Mouse (Mus musculus): Measurements from ENCODE around the gene Zfp992. TPM values are rescaled to one million over a fixed set of nuclear protein-coding genes. Genes with fewer than 3 reads are reported as not detected.
"Not testable (repeated sequence)": the region's sequence is repeated elsewhere in the genome, so short reads cannot be mapped to it uniquely, and the experiment has no call there.

Zfp992 gene
- total and polyA plus RNA-seq, 3 experiments = 0.93 to 3.8 (median 1.4) TPM

DNA sequence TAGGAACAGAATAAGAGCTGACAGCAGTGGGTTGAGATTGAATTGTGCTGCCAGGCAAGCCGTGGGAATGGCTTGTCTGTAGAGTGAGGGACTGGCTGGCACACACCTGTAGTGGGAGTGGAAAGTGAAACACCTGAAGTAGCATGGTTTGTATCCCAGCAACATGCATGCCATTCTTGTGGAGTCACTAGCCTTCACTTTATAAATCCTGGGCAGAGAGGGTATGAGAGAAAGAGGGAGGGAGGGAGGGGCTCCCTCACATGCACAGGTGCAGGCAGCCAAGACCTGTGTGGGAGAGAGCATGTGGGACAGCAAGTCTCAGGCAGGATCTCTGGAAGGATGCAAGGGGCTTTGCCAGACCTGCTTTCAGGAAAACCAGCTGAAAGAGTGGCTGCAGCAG lies 8.9 kb downstream of the Zfp992 start:
- Histone ChIP-seq H3K27ac (ENCODE audit: insufficient read depth, low read depth) (no peak overlapping the region), H3K9me3 (replicated peaks; ENCODE audit: low read length) (peaks cover 38% of the 10 kb centered on the region), H3K4me2 (ENCODE audit: insufficient read depth, low read depth, poor library complexity, severe bottlenecking) (no peak overlapping the region), H3K27me3 (replicated peaks) (no peaks in the 10 kb centered on the region), H3K4me3 (replicated peaks in 1 of 3; ENCODE audit: low read depth in 2 of 3, low read length in 2 of 3, poor library complexity in 1 of 3) (no peak overlapping the region), H3K36me3 (replicated peaks in 1 of 2; ENCODE audit: control insufficient read depth in 1 of 2, insufficient read depth in 1 of 2, low read length in 1 of 2) (no peaks in the 10 kb centered on the region), H3K4me1 (ENCODE audit: control insufficient read depth in 1 of 2, insufficient read depth in 2 of 2) (no peaks in the 10 kb centered on the region), H3K79me2 (replicated peaks; ENCODE audit: control insufficient read depth, extremely low read depth, insufficient read depth, poor library complexity, severe bottlenecking) (no peaks in the 10 kb centered on the region), H3K9ac (ENCODE audit: insufficient read depth, low read depth) (no peak overlapping the region)
- no peak for TF ChIP-seq POLR2A (IDR thresholded peaks at IDR 0.05; ENCODE audit: low read depth, low read length)
- no peak for TF ChIP-seq ETS1 (conservative IDR thresholded peaks at IDR 0.05; ENCODE audit: low read depth, low read length)
- no peak for TF ChIP-seq ELF1 (IDR thresholded peaks at IDR 0.05; ENCODE audit: low read depth, low read length)
- no peak for TF ChIP-seq RCOR1 (conservative IDR thresholded peaks at IDR 0.05; ENCODE audit: low read depth, low read length)
- no peak for TF ChIP-seq ZKSCAN1 (IDR thresholded peaks at IDR 0.05; ENCODE audit: borderline replicate concordance, low read depth, low read length)
- no peak for DNase-seq (ENCODE audit: extremely low read depth)
- in situ Hi-C loops (cut with MboI; ENCODE audit: low pct_ligation_motif_present, low pct_unique_long_range_greater_than_20kb, low sequenced_read_pairs) (no loop called here), dilution Hi-C loops (cut with MboI; ENCODE audit: extremely low pct_ligation_motif_present, extremely low pct_unique_long_range_greater_than_20kb, low sequenced_read_pairs) (no loop called here)

DNA sequence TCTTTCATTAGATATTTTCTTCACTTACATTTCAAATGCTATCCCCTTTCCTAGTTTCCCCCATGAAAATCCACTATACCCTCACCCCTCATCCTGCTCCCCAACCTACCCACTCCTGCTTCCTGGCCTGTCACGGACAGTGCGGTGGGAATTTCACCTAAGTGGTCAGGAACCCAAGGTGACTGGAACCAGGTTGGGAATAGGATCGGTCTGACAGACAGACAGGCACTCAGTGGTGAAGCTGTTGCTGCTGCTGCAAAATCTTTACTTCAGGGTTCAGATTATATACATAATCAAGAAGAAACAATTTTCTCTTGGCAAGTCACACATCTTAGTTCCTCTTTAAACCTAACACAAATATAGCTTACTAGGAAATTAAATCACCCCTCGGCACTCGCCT lies 11.0 kb downstream of the Zfp992 start:
- H3K27ac ChIP-seq (ENCODE audit: insufficient read depth, low read depth); in situ Hi-C loops (cut with MboI; ENCODE audit: low pct_ligation_motif_present, low pct_unique_long_range_greater_than_20kb, low sequenced_read_pairs); H3K9ac ChIP-seq (ENCODE audit: insufficient read depth, low read depth); H3K27me3 ChIP-seq (replicated peaks); H3K4me2 ChIP-seq (ENCODE audit: insufficient read depth, low read depth, poor library complexity, severe bottlenecking); H3K79me2 ChIP-seq (replicated peaks; ENCODE audit: control insufficient read depth, extremely low read depth, insufficient read depth, poor library complexity, severe bottlenecking); H3K4me1 ChIP-seq (ENCODE audit: control insufficient read depth in 1 of 2, insufficient read depth in 2 of 2); dilution Hi-C loops (cut with MboI; ENCODE audit: extremely low pct_ligation_motif_present, extremely low pct_unique_long_range_greater_than_20kb, low sequenced_read_pairs); H3K36me3 ChIP-seq (replicated peaks in 1 of 2; ENCODE audit: control insufficient read depth in 1 of 2, insufficient read depth in 1 of 2, low read length in 1 of 2); DNase-seq (ENCODE audit: extremely low read depth); H3K4me3 ChIP-seq (replicated peaks in 1 of 3; ENCODE audit: low read depth in 2 of 3, low read length in 2 of 3, poor library complexity in 1 of 3): not testable (repeated sequence)
- peaks cover 30% of the 10 kb centered on the region for H3K9me3 ChIP-seq (replicated peaks; ENCODE audit: low read length)

- H3K9ac ChIP-seq (ENCODE audit: insufficient read depth, low read depth); in situ Hi-C loops (cut with MboI; ENCODE audit: low pct_ligation_motif_present, low pct_unique_long_range_greater_than_20kb, low sequenced_read_pairs); H3K4me1 ChIP-seq (ENCODE audit: control insufficient read depth in 1 of 2, insufficient read depth in 2 of 2); H3K27me3 ChIP-seq (replicated peaks); H3K4me3 ChIP-seq (replicated peaks in 1 of 3; ENCODE audit: low read depth in 2 of 3, low read length in 2 of 3, poor library complexity in 1 of 3); H3K27ac ChIP-seq (ENCODE audit: insufficient read depth, low read depth); dilution Hi-C loops (cut with MboI; ENCODE audit: extremely low pct_ligation_motif_present, extremely low pct_unique_long_range_greater_than_20kb, low sequenced_read_pairs); H3K4me2 ChIP-seq (ENCODE audit: insufficient read depth, low read depth, poor library complexity, severe bottlenecking); DNase-seq (ENCODE audit: extremely low read depth); H3K36me3 ChIP-seq (replicated peaks in 1 of 2; ENCODE audit: control insufficient read depth in 1 of 2, insufficient read depth in 1 of 2, low read length in 1 of 2); H3K79me2 ChIP-seq (replicated peaks; ENCODE audit: control insufficient read depth, extremely low read depth, insufficient read depth, poor library complexity, severe bottlenecking): not testable (repeated sequence)
- peaks cover 22% of the 10 kb centered on the region for H3K9me3 ChIP-seq (replicated peaks; ENCODE audit: low read length)
These were observed 11.9 kb downstream of the Zfp992 start for GRCm38 (mm10) chr4:146460685-146461084.

DNA sequence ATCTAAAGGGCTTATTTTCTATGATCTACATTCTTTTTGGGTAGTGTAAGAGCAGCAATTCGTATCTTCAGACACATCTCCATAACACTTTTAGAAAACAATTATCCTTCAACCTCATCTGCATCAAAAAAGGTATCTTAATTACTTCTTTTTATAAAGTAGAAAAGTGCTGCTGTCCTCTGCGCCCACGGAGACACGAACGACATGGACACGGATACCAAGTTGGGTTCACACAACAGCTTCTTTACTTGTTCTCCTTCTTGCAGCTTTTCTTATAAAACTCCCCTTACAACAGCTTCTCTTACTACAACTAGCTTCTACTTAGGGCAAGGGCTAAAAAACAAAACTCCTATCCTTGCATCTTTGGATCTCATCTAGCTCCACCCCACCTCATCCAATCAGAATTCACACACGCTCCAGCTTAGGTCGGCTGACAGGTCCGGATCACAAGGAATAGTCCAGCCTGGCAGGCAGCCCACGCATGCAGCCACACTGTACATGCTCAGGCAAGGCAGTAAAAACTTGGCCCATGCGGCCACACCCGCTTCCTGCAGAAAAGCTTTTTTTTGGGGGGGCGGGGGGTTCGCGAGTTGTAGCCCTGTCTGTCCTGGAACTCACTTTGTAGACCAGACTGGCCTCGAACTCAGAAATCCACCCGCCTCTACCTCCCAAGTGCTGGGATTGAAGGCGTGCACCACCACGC lies 15.0 kb downstream of the Zfp992 start:
- H3K4me1 ChIP-seq (ENCODE audit: control insufficient read depth in 1 of 2, insufficient read depth in 2 of 2); DNase-seq (ENCODE audit: extremely low read depth); dilution Hi-C loops (cut with MboI; ENCODE audit: extremely low pct_ligation_motif_present, extremely low pct_unique_long_range_greater_than_20kb, low sequenced_read_pairs); H3K79me2 ChIP-seq (replicated peaks; ENCODE audit: control insufficient read depth, extremely low read depth, insufficient read depth, poor library complexity, severe bottlenecking); H3K4me3 ChIP-seq (replicated peaks in 1 of 3; ENCODE audit: low read depth in 2 of 3, low read length in 2 of 3, poor library complexity in 1 of 3); H3K4me2 ChIP-seq (ENCODE audit: insufficient read depth, low read depth, poor library complexity, severe bottlenecking); H3K9ac ChIP-seq (ENCODE audit: insufficient read depth, low read depth); H3K27ac ChIP-seq (ENCODE audit: insufficient read depth, low read depth); in situ Hi-C loops (cut with MboI; ENCODE audit: low pct_ligation_motif_present, low pct_unique_long_range_greater_than_20kb, low sequenced_read_pairs); H3K9me3 ChIP-seq (replicated peaks; ENCODE audit: low read length); H3K27me3 ChIP-seq (replicated peaks); H3K36me3 ChIP-seq (replicated peaks in 1 of 2; ENCODE audit: control insufficient read depth in 1 of 2, insufficient read depth in 1 of 2, low read length in 1 of 2): not testable (repeated sequence)

DNA sequence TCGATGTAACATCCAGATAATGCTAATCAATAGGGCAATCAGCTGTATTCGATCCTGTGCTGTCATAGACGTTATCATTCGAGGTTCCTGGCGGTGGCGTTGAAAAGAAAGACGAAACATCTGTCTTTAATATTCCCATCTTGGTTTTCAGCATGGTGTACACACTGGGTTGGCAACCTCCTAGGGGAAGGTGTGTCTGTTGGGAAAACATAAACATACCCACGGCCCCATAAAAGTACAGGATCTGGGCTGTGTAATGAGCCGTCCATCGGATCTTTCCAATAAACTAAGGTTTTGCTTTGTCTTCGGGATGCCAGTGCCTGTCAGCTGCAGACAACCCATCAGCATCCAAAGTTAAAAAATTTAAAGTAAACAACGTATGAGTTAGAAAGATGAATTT lies 21.2 kb downstream of the Zfp992 start:
- H3K4me1 ChIP-seq (ENCODE audit: control insufficient read depth in 1 of 2, insufficient read depth in 2 of 2); dilution Hi-C loops (cut with MboI; ENCODE audit: extremely low pct_ligation_motif_present, extremely low pct_unique_long_range_greater_than_20kb, low sequenced_read_pairs); H3K79me2 ChIP-seq (replicated peaks; ENCODE audit: control insufficient read depth, extremely low read depth, insufficient read depth, poor library complexity, severe bottlenecking); H3K9ac ChIP-seq (ENCODE audit: insufficient read depth, low read depth); H3K4me3 ChIP-seq (replicated peaks in 1 of 3; ENCODE audit: low read depth in 2 of 3, low read length in 2 of 3, poor library complexity in 1 of 3); H3K36me3 ChIP-seq (replicated peaks in 1 of 2; ENCODE audit: control insufficient read depth in 1 of 2, insufficient read depth in 1 of 2, low read length in 1 of 2); H3K27ac ChIP-seq (ENCODE audit: insufficient read depth, low read depth); H3K27me3 ChIP-seq (replicated peaks); in situ Hi-C loops (cut with MboI; ENCODE audit: low pct_ligation_motif_present, low pct_unique_long_range_greater_than_20kb, low sequenced_read_pairs); H3K4me2 ChIP-seq (ENCODE audit: insufficient read depth, low read depth, poor library complexity, severe bottlenecking); DNase-seq (ENCODE audit: extremely low read depth); H3K9me3 ChIP-seq (replicated peaks; ENCODE audit: low read length): not testable (repeated sequence)

- H3K4me2 ChIP-seq (ENCODE audit: insufficient read depth, low read depth, poor library complexity, severe bottlenecking); dilution Hi-C loops (cut with MboI; ENCODE audit: extremely low pct_ligation_motif_present, extremely low pct_unique_long_range_greater_than_20kb, low sequenced_read_pairs); H3K9ac ChIP-seq (ENCODE audit: insufficient read depth, low read depth); H3K79me2 ChIP-seq (replicated peaks; ENCODE audit: control insufficient read depth, extremely low read depth, insufficient read depth, poor library complexity, severe bottlenecking); H3K27ac ChIP-seq (ENCODE audit: insufficient read depth, low read depth); H3K4me1 ChIP-seq (ENCODE audit: control insufficient read depth in 1 of 2, insufficient read depth in 2 of 2); in situ Hi-C loops (cut with MboI; ENCODE audit: low pct_ligation_motif_present, low pct_unique_long_range_greater_than_20kb, low sequenced_read_pairs); H3K27me3 ChIP-seq (replicated peaks); H3K9me3 ChIP-seq (replicated peaks; ENCODE audit: low read length); DNase-seq (ENCODE audit: extremely low read depth); H3K36me3 ChIP-seq (replicated peaks in 1 of 2; ENCODE audit: control insufficient read depth in 1 of 2, insufficient read depth in 1 of 2, low read length in 1 of 2); H3K4me3 ChIP-seq (replicated peaks in 1 of 3; ENCODE audit: low read depth in 2 of 3, low read length in 2 of 3, poor library complexity in 1 of 3): not testable (repeated sequence)
These were observed 25.4 kb downstream of the Zfp992 start for GRCm38 (mm10) chr4:146474181-146474580.

Measured in CH12.LX (cell line).